Mouse (Mus musculus): Measurements from ENCODE around the gene Pon2.
A peak's percentile ranks its signal among the peaks of the same experiment; 100 is the strongest.

Pon2 gene

DNA sequence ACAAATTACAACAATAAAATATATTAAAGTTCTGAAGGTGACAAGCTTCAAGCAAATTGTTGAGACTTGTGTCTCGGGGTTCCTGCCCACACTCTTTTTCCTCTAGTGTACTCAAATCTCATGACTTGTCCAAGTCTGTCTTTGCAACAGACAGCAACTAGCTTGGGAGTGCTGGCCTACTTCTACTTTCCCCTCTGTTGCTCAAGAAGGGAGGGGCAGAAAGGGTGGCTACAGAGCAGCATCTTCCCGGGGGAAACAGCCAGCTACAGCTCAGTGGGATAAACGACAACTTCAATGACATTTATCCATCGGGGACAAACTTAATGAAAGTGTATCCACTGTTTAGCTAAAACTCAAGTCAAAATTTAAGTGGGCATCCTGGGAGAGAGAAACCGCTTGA, 5.4 kb downstream of the Pon2 start:
- no peak for DNase-seq (ENCODE audit: low spot score)

DNA sequence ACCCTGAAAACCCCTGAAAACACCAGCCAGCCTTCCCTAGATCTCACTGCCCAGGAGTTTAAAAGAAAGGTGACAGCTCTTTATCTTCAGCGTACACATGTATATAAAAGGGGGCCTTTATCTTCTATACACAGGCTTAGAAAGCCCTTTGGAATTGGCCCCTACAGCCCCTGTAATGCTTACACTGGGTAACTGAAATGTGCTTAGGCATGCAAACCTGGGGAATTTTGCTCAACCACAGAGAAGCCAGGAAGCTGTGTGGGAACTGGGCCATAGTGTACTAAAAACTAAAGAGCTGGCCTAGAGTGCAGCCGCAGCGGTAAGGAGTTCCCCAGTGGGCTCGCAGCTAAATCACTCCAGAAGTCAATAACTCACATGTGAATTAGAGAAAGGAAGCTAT, 6.8 kb downstream of the Pon2 start:
- no peak for DNase-seq (ENCODE audit: low spot score)

DNA sequence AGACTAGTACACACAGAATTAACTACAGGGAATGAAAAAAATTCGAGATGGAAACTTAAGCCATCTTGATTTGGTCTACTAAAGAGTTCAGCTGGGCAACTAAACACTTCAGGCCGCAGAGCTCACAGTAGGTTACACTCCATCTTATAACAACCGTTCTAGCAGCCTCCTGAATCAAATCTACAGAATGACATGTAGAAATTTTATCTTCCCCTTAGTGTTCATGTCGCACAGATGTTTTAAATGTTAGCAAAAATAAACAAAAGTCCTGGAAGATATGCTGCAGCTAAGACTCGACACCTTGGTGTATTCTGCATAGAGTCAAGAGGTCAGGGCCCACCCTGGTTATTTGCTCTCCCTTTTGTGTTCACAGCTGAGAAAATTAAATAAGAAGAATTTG, 10.3 kb downstream of the Pon2 start:
- DNase-seq (ENCODE audit: low spot score): no peak

DNA sequence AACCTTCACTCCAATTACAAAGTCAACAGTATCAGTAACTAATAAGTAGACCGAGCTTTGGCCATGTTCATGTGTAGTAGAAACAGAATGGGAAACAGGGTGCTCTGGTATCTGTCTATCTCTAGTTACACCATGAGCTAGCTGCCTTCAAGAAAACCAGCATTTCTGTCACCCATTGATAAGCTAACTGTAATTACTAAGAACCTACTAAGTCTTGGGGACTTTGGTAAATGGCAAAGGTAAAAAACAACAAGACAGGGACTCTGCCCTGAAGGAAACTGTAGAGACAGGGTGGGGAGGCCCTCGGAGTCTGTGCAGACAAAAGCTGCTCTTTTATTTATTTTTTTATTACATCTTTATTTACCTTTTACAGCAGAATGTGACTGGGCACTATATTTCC, 10.9 kb downstream of the Pon2 start:
- DNase-seq (ENCODE audit: low spot score): no peak

DNA sequence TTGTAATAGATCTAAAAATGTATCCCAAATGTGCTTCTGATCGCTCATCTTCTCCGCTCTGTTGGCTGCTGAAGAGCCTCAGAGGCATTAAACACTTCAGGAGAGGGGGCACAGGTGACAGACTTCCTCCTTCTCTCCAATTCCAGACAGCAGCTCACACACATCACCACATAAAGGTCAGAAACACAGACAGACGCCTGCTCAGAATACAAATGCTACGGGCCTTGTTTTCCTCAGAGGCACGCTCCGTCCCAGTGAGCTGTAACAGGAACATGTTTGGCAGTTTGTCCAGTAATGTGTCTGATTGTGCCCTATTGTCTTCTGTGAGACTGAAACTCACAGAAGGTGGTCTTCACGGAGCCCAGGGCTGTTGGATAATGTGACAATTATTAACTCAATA, 15.8 kb downstream of the Pon2 start:
- no peak for DNase-seq (ENCODE audit: low spot score)

DNA sequence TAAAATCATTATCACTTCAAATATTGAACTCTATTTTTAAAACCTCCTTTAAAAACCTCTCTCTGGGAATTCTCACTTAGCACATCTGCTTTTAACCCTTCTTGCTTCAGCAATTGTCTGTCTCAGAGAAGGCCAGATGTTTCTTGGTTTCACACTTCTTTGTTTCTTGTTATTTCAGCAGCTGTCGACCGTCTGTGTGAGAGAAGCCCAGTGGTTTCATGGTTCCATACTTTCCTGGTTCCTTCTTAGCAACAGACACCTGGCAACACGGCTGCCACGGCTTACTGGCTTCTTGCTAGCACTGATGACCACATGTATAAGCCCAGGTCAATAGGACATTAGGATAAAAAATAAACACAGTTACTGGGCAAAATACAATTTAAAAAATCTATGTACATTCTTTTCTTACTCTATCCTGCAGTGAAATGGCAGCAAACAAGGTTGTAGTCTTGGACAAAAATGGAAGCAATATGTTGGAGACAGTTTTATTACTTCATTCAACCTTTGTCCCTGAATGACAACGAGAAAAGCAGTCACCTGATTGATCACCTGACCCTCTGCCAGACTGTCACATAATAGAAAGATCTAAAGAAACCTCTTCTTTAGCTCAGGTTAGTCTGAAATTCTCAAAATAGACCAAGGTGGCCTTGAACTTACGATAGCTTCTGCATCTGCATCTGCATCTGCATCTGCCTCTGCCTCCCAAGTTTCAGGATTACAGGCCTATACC, 17.5 kb downstream of the Pon2 start:
- DNase-seq (ENCODE audit: low spot score): no peak

DNA sequence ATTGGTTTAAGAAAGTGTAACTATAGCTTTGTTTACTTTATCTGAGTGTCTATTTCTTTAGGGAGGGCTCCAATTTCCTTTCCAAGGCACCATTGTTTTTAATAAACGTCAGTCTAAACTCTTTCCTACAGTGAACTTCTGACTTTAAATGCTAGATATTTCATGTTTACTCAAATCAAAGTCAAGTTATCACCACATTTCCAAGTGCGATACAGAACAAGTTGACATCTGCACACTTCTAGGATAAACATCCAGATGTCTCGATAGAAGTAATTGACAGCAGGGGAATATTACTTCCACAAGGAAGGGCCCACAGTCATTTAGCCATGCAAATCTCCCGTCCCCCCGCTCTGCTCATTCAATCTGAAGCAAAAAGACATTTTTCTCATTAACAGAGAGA, 20.3 kb downstream of the Pon2 start:
- DNase-seq (ENCODE audit: low spot score): no peak

DNA sequence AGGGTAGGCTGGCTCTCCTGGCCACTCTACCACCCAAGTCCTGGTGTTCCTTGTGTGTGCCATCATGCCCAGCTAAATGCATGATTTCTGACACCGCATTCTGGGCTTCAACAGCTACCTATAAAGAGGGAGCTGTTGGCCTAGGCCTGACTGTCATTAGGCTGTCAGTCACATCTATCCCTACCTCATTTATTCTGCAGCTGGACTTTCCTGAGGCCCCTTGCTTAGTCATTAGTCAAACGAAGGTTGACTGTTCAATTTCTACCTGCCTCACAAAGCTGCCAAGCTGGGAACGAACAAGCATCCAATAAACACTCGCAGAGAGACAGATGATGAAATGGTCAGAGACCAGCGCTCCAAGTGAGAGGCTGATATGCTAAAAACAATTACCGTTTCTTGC, 28.6 kb downstream of the Pon2 start:
- no peak for DNase-seq (ENCODE audit: low spot score)

DNA sequence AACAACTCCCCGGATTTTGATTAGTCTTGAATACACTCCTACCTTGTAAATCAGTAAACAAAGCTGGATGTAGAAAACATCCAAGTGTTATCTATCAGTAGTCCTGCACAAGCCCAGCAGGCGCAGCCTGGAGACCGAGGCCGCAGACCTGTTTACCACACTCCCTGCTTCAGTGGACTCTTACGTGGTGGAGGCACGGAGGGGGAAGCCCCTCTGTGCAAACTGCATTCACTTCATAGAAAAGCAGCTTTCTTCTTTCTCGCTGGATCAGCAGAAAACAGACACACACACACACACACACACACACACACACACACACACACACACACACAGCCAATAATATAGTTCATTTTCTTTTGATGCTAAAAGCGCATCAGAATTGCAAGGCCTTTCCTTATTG, 33.5 kb downstream of the Pon2 start:
- no peak for DNase-seq (ENCODE audit: low spot score)

DNA sequence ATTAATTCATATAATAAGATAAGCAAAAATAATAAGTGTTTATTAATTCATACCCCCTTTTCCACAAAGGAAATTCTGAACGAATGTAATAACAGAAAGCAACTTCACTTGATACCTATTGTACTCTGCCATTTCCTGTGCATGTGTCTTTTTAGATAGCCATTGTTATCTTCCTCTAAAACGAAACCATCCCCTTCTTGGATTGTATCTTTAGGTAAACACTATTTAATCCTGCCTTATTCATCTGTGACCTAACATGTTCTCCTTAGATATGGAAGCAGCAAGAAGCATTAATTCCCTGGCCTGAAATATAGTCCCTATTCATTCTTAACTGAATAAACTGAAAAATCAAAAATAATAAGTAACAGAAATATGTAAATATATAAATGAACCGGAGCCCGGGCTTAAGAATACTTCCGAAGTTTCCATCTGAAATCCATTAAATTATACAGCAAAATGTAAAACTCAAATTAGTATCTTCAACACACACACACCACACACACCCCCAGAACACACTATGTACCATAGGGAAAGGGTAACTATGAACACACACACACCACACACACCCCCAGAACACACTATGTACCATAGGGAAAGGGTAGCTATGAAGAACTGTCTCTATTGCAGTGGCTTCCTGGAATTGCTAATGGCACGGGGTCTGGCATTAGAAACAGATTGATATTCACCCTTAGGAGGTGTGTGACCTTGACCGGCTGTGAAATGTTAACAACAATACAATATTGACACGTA, 34.8 kb downstream of the Pon2 start:
- no peak for DNase-seq (ENCODE audit: low spot score)

DNA sequence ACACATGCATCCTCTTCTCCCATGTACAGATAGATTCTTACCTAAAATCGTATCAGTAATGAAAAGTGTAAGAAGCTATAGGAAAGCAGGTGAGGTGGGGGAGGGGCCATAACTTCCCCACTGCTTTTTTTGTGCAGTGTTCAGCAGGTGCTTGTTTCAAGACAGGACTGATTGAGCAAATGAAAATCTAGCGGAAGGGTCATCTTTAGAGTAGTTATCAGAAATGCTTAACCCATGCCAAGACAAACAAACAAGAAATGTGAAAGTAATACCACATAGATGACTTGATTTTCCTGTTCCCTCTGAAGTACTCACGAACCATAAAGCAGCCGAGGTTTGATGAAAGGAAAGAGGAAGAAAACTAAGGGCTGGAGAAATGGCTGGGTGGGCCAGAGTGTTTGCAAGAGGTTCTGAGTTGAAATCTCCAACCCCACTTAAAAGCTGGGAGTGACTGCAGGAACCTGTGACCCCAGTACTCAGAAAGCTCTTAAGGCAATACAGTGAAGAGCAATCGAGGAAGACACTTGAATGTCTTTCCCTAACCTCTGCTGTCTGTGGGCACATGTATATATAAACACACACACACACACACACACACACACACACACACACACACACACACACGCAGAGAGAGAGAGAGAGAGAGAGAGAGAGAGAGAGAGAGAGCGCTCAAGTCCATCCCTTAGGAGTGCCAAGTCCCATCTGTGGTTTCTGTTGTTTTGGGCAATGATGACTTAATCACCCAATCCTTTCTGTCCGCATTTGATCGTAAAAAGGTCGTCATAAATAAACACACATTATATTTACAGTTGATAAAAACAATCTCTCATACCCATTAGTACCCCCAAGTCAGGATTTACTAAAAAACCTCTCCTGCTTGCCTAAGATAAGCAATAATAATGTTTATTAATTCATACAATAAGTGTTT, 35.7 kb downstream of the Pon2 start:
- DNase-seq (ENCODE audit: low spot score): no peak

DNA sequence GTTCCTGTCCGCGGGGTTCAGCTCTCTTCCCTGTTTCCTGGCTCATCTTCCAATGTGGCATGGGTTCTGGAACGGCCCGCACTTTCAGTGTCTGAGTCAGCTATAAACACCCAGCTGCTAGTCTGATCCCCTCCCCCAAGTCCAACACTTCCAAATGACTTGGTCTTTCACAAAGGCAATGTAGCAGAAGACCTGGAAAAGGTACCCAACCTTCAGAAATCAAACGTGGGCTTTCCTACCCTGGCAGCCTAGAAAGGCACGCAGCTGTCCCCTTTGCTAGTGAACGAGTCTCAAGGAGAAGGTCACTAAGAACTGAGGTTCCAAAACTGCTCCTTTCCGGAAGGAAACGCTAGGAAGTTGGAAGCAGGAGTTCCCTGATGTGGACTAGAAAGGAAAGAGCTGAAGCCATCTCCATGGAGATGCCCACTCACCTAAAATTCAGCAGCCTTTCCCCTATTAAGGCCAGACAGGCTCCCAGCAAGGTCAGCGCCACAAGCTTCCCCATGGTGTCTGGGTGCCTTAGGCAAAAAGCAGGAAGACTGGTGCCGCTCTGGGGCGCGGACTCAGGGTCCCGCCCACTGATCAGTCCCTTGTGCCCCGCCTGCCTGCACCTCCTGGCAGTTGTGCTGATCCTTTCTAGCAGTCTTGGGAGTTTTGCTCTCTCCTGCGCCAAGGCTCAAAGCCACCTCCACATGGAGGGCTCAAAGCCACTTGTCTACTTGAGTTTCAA, 42.4 kb downstream of the Pon2 start, which contains the start of gene Pon3:
TSS of gene Pon3 (minus strand) at position 565 of the 730 bp plus-strand sequence.
- DNase-seq (ENCODE audit: low spot score): peak; percentile 31

DNA sequence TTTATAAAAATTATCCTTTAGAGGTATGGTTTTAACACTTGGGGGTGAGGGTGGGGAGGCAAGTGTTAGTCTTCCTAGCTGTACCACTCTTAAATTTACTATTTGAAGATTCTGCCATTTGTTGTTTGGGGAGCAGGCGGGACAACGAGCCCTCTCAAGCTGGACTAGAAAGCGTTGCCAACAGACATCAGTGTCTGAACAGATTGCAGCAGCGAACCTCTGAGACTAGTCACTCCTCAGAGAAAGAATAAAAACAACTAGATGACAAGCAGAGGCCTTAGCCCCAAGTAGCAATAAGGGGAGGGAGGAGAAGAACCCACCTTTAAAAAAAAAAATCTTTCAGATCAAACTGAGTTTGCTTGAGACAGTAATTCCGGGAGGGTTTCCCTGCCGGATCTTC, 43.0 kb downstream of the Pon2 start:
- DNase-seq (ENCODE audit: low spot score): no peak

DNA sequence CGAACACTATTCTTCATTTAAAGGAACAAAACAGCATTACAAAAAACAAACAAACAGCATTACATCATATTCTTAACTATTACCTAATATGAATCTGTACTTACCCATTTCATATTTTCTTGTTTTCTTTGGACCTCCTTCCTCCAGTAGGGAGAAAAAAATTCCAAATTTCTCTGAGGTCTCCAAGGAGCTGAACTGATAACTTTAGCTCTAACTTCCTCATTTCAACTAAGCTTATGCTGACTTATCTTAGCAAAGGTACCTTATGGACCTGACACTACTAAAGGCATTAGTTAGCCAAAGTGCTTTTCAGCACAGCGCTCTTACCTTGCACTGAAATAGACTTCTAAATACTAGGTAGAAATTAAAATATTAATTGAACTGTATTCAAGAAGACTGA, 43.4 kb downstream of the Pon2 start:
- no peak for DNase-seq (ENCODE audit: low spot score)

DNA sequence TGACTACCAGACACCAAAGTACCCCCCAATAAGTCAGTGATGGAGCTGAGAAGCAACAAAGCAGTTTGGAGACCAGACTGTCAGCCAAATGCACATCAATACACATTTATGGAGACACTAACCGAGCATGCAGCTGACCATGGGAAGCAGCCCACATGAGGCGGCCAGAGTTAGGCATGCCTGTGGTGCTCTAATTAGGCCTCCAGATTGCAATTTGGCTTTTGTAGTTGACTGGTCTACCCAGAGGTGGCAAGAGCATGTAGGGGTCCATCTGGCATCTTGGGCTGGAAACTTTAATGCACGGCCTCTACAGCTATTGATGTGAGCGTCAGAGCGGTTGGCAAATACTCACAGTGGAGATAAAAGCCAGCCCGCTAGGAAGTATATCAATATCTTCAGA, 52.3 kb downstream of the Pon2 start:
- DNase-seq (ENCODE audit: low spot score): no peak

DNA sequence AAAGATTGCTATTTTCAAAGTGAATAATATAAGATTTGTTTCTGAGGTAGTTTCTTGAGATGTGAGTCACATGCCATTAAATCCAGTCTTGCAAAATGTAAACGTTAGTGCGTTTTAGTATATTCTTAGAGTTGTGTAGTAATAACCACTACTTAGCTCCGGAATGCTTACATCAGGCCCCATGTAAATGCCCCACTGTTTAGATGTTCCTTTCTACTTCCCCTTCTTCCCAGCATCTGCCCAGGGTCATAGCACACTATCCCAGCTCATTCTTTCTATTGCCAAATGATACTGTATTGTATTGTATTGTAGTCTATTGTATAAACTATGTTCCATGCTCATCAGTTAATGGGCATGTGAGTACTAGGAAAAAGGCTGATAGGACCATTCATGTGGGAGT, 59.5 kb downstream of the Pon2 start:
- DNase-seq (ENCODE audit: low spot score): no peak

DNA sequence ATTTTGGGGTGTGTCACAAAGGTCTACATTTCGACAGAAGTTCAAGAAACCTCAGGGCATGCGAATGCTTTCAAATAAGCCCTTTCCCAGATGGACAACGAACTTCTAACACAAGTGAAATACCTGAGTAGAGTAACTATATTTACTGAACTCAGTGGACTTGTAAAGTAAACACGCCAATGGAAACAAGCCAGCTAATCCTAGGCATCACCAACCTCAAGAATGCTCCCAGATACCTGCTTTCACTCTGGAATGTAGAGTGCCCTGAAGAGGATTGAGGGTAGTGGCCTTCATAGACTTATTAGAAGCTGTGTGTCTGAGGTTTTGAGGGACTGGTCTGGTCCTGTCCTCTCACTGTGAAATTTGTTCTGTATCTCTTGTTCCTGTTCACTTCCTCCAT, 60.7 kb downstream of the Pon2 start:
- no peak for DNase-seq (ENCODE audit: low spot score)

DNA sequence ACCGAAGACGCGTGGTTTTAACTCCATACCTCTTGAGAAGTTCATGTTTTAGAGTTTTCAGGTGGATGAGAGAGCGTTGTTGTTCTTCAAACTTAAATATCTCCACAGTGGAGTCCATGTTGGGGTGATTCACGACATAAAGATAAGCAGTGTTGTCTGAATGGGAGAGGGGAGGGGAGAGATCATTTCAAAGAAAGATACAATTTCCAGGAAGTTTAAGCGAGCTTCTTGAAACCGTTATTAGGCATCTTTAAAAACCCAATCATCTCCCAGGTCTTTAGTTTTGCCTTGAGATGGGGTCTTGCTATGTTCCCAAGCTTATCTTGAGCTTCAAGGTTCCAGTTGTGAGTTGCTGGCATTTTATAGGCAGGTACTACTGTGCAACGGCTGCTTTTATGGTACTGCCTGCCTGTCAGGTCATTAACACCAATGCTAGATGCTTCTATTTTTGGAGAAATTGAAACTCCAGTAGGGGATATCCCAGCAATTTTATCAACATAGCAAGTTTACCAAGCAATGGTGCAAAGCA, 61.3 kb downstream of the Pon2 start:
- DNase-seq (ENCODE audit: low spot score): no peak

DNA sequence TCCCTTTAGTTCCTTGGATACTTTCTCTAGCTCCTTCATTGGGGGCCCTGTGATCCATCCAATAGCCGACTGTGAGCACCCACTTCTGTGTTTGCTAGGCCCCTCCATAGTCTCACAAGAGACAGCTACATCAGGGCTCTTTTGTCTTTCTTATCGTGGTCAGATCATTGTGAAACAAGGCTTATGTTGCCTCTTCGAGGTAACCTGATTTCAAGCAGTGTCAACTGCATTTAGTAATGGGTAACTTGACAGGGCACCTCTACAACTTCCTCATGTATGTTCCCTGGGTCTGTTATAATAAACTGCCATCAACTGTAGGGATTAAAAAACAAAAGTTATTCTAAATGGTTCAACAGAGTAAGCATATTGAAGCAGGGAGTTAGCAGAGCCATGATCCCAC, 63.7 kb downstream of the Pon2 start:
- DNase-seq (ENCODE audit: low spot score): no peak

DNA sequence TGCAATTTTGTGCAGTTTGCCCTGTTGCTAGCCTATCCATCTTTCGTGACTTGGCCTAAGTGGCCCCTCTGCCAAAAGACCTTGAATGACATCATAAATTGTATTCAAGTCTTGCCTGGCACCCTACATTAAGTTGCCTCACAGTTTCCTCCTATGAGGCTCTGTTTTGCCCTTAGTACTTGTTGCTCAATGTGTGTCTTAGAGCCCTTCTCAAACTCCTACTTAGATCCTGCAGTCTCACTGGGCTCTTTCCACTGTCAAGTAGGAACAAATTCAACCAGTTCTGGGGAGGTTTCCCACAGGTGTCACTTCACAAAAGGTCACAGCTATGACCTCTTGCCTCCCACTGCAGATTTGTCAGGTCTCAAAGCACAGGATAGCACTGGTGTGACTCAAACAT, 64.4 kb downstream of the Pon2 start:
- DNase-seq (ENCODE audit: low spot score): no peak

DNA sequence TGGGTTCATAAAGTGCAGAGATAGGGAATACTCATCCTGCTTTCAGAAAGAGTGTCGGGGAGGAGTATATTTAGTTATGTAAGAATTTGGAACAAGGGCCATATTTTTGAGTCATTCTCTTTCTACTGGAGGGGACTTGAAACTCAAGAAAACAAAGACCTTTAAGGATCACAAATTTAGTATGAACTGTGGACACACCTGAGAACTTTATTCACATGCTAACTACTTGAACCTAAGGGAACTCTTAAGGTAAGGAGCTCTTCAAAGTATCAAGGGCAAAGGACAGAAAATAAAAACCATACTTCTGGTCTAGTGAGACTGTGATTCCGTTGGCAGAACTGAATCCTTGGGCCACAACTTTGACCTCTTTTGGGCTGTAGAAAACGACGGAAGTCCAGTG, 66.2 kb downstream of the Pon2 start:
- no peak for DNase-seq (ENCODE audit: low spot score)

DNA sequence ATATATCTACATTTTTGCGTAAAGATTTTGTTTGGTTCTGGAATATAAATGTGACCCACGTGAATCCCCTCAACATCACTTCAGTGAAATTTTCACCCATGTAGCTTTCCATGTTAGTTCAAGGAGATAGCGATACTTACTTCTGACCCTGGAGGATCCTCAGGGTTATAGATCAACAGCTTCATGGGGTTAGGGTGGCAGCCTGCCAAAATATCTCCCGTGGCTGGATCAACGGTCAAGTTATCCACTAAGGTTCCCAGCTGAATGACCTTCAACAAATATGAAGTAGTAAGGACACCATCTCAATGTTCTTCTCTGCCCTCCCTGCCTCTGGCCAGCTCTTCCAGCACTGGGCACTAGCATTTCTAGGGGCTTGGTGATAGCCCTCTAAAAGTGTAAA, 68.0 kb downstream of the Pon2 start:
- no peak for DNase-seq (ENCODE audit: low spot score)
